Mouse (Mus musculus): Measurements from ENCODE around the gene Rec8. TPM values are rescaled to one million over a fixed set of nuclear protein-coding genes. Genes with fewer than 3 reads are reported as not detected.

Gene Rec8
- polyA plus RNA-seq, 1 experiment from 2014 or later: 9.3 TPM

- Histone ChIP-seq H3K4me3 (peak overlapping the region; percentile 40), H3K27me3 (no peaks in the 10 kb centered on the region), H3K36me3 (ENCODE audit: poor library complexity, severe bottlenecking) (peaks cover 39% of the 10 kb centered on the region), H3K9ac (peak overlapping the region; percentile 56; the same call in 1 of the 2 replicates), H3K4me1 (peaks cover 14% of the 10 kb centered on the region), H3K4me2 (peak overlapping the region; percentile 70), H3K9me3 (replicated peaks) (no peaks in the 10 kb centered on the region), H3K27ac (no peak overlapping the region)
- no peak for ATAC-seq
- WGBS: 35% methylated on average over 5 of the region's 5 CpGs
These were observed 33.5 kb upstream of the Rec8 start for GRCm38 (mm10) chr14:55584303-55584701.

GRCm38 (mm10) chr14:55584702-55585565 lies 32.9 kb upstream of the Rec8 start, which contains the start of gene Emc9:
Emc9 (minus strand) TSS chr14:55585302.
- Histone ChIP-seq H3K4me2 (peak within 1 kb of the TSS; percentile 70), H3K27ac (no peak within 1 kb of the TSS), H3K27me3 (no peaks in the 10 kb centered on the region), H3K9ac (peak within 1 kb of the TSS; percentile 56), H3K9me3 (replicated peaks) (no peaks in the 10 kb centered on the region), H3K4me3 (peak within 1 kb of the TSS; percentile 40), H3K36me3 (ENCODE audit: poor library complexity, severe bottlenecking) (peaks cover 36% of the 10 kb centered on the region), H3K4me1 (peaks cover 18% of the 10 kb centered on the region)
- 3% methylated on average over 43 of the region's 43 CpGs for WGBS
- ATAC-seq: peak; percentile 61

GRCm38 (mm10) chr14:55585566-55585960 lies 32.3 kb upstream of the Rec8 start:
- Histone ChIP-seq H3K4me1 (peaks cover 25% of the 10 kb centered on the region), H3K4me2 (peak overlapping the region; percentile 70), H3K9me3 (replicated peaks) (no peaks in the 10 kb centered on the region), H3K4me3 (no peak overlapping the region), H3K27me3 (no peaks in the 10 kb centered on the region), H3K9ac (no peak overlapping the region), H3K36me3 (ENCODE audit: poor library complexity, severe bottlenecking) (peaks cover 30% of the 10 kb centered on the region), H3K27ac (no peak overlapping the region)
- 65% methylated on average over 6 of the region's 6 CpGs for WGBS
- no peak for ATAC-seq

GRCm38 (mm10) chr14:55586149-55586548 lies 31.7 kb upstream of the Rec8 start:
- no peak overlapping the region for H3K4me3 ChIP-seq
- H3K36me3 ChIP-seq (ENCODE audit: poor library complexity, severe bottlenecking): peaks cover 24% of the 10 kb centered on the region
- H3K9ac ChIP-seq: no peak overlapping the region
- H3K9me3 ChIP-seq (replicated peaks): no peaks in the 10 kb centered on the region
- H3K4me1 ChIP-seq: peaks cover 25% of the 10 kb centered on the region
- ATAC-seq: no peak
- no peak overlapping the region for H3K4me2 ChIP-seq
- no peaks in the 10 kb centered on the region for H3K27me3 ChIP-seq
- WGBS: 97% methylated on average over 2 of the region's 2 CpGs
- no peak overlapping the region for H3K27ac ChIP-seq

- peaks cover 43% of the 10 kb centered on the region for H3K4me1 ChIP-seq
- H3K4me3 ChIP-seq: no peak overlapping the region
- 88% methylated on average over 5 of the region's 5 CpGs for WGBS
- H3K9me3 ChIP-seq (replicated peaks): no peaks in the 10 kb centered on the region
- H3K4me2 ChIP-seq: no peak overlapping the region
- no peaks in the 10 kb centered on the region for H3K27me3 ChIP-seq
- H3K9ac ChIP-seq: 0 out of 2 replicates have a peak overlapping the region, but pooled peaks have one; percentile 21
- no peak for ATAC-seq
- H3K36me3 ChIP-seq (ENCODE audit: poor library complexity, severe bottlenecking): peaks cover 17% of the 10 kb centered on the region
- H3K27ac ChIP-seq: no peak overlapping the region
These were observed 28.6 kb upstream of the Rec8 start for GRCm38 (mm10) chr14:55589271-55589670.

- H3K4me3 ChIP-seq: peak overlapping the region; percentile 92
- peaks cover 36% of the 10 kb centered on the region for H3K4me1 ChIP-seq
- peak overlapping the region; percentile 89 for H3K9ac ChIP-seq
- no peaks in the 10 kb centered on the region for H3K27me3 ChIP-seq
- 89% methylated on average over 11 of the region's 11 CpGs for WGBS
- no peaks in the 10 kb centered on the region for H3K9me3 ChIP-seq (replicated peaks)
- peak overlapping the region; percentile 92 for H3K4me2 ChIP-seq
- H3K27ac ChIP-seq: peak overlapping the region; percentile 94; the same call in 1 of the 2 replicates
- H3K36me3 ChIP-seq (ENCODE audit: poor library complexity, severe bottlenecking): peaks cover 23% of the 10 kb centered on the region
- ATAC-seq: no peak
These were observed 27.9 kb upstream of the Rec8 start for GRCm38 (mm10) chr14:55589771-55590448.

- Histone ChIP-seq H3K9ac (peak within 1 kb of the TSS; percentile 89), H3K9me3 (replicated peaks) (no peaks in the 10 kb centered on the region), H3K4me2 (peak within 1 kb of the TSS; percentile 92), H3K27me3 (no peaks in the 10 kb centered on the region), H3K27ac (peak within 1 kb of the TSS; percentile 94), H3K4me3 (peak within 1 kb of the TSS; percentile 92), H3K4me1 (peaks cover 32% of the 10 kb centered on the region), H3K36me3 (ENCODE audit: poor library complexity, severe bottlenecking) (peaks cover 32% of the 10 kb centered on the region)
- peak; percentile 96 for ATAC-seq
- under 1% methylated on average over 22 of the region's 22 CpGs for WGBS
These were observed 27.0 kb upstream of the Rec8 start, which contains the start of gene Psme2 for GRCm38 (mm10) chr14:55590748-55591330. Psme2 (minus strand) TSS chr14:55591113.

GRCm38 (mm10) chr14:55591331-55591891 lies 26.4 kb upstream of the Rec8 start, which contains the start of gene Rnf31:
Rnf31 (plus strand) TSS chr14:55591708.
- peak within 1 kb of the TSS; percentile 92 for H3K4me3 ChIP-seq
- peaks cover 32% of the 10 kb centered on the region for H3K4me1 ChIP-seq
- H3K27ac ChIP-seq: peak within 1 kb of the TSS; percentile 94
- H3K27me3 ChIP-seq: no peaks in the 10 kb centered on the region
- WGBS: under 1% methylated on average over 33 of the region's 33 CpGs
- peak within 1 kb of the TSS; percentile 92 for H3K4me2 ChIP-seq
- peak; percentile 90 for ATAC-seq
- peaks cover 38% of the 10 kb centered on the region for H3K36me3 ChIP-seq (ENCODE audit: poor library complexity, severe bottlenecking)
- no peaks in the 10 kb centered on the region for H3K9me3 ChIP-seq (replicated peaks)
- peak within 1 kb of the TSS; percentile 89 for H3K9ac ChIP-seq

GRCm38 (mm10) chr14:55592226-55592625 lies 25.6 kb upstream of the Rec8 start:
- Histone ChIP-seq H3K4me2 (peak overlapping the region; percentile 92), H3K27ac (no peak overlapping the region), H3K9ac (peak overlapping the region; percentile 89), H3K4me1 (peaks cover 32% of the 10 kb centered on the region), H3K36me3 (ENCODE audit: poor library complexity, severe bottlenecking) (peaks cover 40% of the 10 kb centered on the region), H3K4me3 (peak overlapping the region; percentile 92), H3K27me3 (no peaks in the 10 kb centered on the region), H3K9me3 (replicated peaks) (no peaks in the 10 kb centered on the region)
- WGBS: 8% methylated on average over 16 of the region's 16 CpGs
- ATAC-seq: no peak

- ATAC-seq: no peak
- no peak overlapping the region for H3K27ac ChIP-seq
- no peak overlapping the region for H3K4me2 ChIP-seq
- 75% methylated on average over 13 of the region's 13 CpGs for WGBS
- H3K36me3 ChIP-seq (ENCODE audit: poor library complexity, severe bottlenecking): peaks cover 67% of the 10 kb centered on the region
- H3K9ac ChIP-seq: no peak overlapping the region; the same call in 1 of the 2 replicates
- H3K9me3 ChIP-seq (replicated peaks): no peaks in the 10 kb centered on the region
- no peak overlapping the region for H3K4me3 ChIP-seq
- peaks cover 18% of the 10 kb centered on the region for H3K4me1 ChIP-seq
- H3K27me3 ChIP-seq: no peaks in the 10 kb centered on the region
These were observed 21.7 kb upstream of the Rec8 start for GRCm38 (mm10) chr14:55596036-55596690.
